Mouse (Mus musculus): ENCODE measurements around the gene Sowahd.

- no peak for TF ChIP-seq CTCF (IDR thresholded peaks at IDR 0.05; ENCODE audit: control insufficient read depth, insufficient read depth, low read length)
- TF ChIP-seq POLR2A (IDR thresholded peaks at IDR 0.05; ENCODE audit: borderline replicate concordance, control insufficient read depth, low read depth, low read length): no peak
Measured at GRCm38 (mm10) chrX:37081194-37081593, 32.5 kb downstream of the Sowahd start.

Measured in bone marrow, adult 2 months (tissue).